Mouse (Mus musculus): ENCODE measurements around the gene Birc7.

Birc7 gene

GRCm38 (mm10) chr2:180928723-180929122, at the start of gene Birc7:
Gene Birc7 (plus strand): TSS chr2:180929023.
- DNase-seq (ENCODE audit: low read depth, low spot score), result no peak

DNA sequence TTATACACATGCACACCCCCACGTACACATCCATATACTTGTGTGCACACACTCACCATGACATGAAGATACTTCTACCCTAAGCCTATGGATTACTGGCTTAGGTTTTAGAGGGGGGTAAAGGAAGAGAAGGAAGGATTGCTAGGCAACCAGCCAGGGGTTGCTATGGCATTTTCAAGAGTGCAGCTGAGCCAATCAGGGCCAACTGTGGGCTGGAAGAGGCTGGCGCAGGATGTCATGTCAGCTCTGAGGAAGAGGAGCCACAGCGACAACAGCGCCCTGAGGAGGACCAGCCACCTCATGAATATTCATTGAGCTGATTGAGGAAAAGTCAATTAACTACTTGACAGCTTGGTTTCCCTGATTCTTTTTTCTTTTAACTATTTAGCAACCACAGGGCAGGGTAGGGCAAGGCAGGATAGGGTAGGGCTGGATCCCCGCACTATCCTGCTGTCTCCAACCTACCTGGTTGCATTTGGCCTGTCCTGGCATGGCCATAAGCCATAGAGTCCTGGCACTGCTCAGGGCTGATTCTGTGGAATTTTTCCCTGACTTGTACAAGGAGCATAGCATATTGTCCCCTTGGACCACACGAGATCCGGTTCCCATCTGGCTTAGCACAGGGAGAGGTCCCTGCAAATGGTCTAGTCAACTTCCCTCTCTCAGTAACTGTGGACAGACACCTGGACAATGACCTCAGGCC, 49.3 kb upstream of the Birc7 start:
- DNase-seq (ENCODE audit: low read depth, low spot score), result no peak

- no peak for DNase-seq (ENCODE audit: low read depth, low spot score)
Measured at GRCm38 (mm10) chr2:180881281-180881680, 47.5 kb upstream of the Birc7 start.

GRCm38 (mm10) chr2:180885270-180885669, 43.6 kb upstream of the Birc7 start:
- no peak for DNase-seq (ENCODE audit: low read depth, low spot score)

GRCm38 (mm10) chr2:180889271-180889920, 39.4 kb upstream of the Birc7 start:
- DNase-seq (ENCODE audit: low read depth, low spot score), result no peak

DNA sequence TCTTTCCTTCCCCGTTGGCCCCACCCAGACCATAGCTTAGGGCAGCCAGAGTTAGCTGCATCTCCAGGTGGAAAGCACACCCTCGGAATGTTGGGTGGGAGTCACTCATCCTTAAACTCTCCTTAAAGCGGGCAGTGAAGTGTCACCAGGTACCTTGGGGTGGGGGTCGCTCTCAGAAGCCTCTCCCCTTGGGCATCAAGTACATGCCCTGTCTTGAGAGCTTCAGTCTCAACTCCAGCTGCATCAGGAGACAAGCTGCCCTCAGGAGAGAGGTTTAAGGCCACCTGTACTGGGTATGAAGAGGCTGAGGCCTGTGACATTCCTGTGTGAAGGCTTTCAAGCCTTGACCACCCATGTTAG, 38.9 kb upstream of the Birc7 start:
- DNase-seq (ENCODE audit: low read depth, low spot score), result no peak

- no peak for DNase-seq (ENCODE audit: low read depth, low spot score)
Measured at GRCm38 (mm10) chr2:180890422-180891074, 38.3 kb upstream of the Birc7 start.

- no peak for DNase-seq (ENCODE audit: low read depth, low spot score)
Measured at GRCm38 (mm10) chr2:180891075-180891834, 37.6 kb upstream of the Birc7 start.

- no peak for DNase-seq (ENCODE audit: low read depth, low spot score)
Measured at GRCm38 (mm10) chr2:180891835-180892323, 36.9 kb upstream of the Birc7 start.

DNA sequence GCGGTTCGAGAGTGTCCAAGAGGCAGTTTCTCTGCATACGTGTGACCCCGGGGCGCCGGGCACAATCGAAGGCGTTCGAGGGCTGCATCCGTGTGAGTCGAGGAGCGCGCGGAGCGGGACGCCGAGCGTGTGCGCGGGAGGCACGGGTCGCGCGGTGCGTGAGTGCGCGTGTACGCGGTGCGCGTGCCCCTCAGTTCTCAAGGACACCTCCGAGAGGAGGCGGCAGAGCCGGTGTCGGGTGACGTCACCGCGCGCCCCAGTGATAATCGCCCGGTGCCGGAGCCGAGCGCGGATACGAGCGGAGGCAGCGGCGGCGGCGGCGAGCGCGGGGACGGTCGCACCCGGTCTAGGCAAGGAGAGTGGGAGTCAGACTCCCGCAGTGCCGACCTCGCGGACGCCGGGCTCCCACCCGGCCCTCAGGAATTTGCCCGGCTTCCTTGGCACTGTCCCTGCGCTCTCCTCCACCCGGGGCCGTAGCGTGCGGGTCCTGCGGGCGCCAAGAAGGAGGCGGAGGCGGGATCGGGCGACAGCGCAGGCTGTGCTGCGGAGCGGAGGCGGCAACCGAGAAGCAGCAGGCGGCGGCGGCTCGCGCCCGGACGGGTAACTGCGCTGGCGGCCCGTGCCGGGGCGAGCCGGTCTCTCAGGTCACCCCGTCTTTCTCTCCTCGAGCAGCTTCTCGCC, 35.8 kb upstream of the Birc7 start:
- DNase-seq (ENCODE audit: low read depth, low spot score), result no peak

DNA sequence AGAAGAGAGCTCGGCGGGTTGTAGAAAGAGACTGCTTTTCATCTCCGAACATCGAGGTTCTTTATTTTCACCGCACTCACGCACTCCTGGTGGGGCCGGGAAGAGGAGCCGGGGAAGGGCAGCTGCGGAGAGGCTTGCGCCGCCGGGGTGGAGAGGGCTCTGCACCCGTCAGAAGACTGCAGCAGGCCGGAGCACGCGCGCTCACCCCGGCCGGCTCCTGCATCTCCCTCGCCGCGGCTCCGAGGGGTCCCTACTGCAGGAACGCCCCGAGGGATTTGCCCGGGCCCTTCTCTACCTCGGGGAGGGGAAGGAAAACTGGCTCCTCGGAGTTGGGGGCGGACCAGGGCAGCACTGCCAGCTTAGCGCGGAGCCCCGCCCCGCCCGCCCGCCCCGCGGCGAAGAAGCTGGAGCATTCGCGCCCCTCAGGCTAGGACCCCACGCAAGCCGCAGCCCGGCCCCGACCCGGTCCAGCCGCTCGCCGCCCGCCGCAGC, 35.2 kb upstream of the Birc7 start:
- DNase-seq (ENCODE audit: low read depth, low spot score), result no peak

GRCm38 (mm10) chr2:180894029-180894623, 34.7 kb upstream of the Birc7 start:
- no peak for DNase-seq (ENCODE audit: low read depth, low spot score)

DNA sequence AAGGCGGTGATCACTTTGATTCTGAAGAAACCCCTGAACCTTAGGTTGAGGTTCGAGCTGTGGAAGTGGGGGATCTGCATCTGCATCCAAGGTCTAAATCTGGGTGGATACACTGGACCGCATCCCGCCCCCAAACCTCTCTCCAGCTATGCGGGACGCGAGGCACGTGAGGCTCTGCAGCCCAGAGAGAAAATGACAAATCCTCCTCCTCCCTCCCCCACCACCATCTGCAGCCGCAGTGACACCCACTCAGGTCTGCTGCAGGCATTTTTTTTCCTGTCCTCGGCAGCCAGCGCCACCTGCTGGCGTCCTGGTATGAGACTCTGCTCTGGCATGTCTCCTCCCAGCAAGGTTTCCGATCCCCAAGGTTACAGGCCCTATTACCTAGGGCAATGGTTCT, 34.1 kb upstream of the Birc7 start:
- peak; percentile 51 for DNase-seq (ENCODE audit: low read depth, low spot score)

DNA sequence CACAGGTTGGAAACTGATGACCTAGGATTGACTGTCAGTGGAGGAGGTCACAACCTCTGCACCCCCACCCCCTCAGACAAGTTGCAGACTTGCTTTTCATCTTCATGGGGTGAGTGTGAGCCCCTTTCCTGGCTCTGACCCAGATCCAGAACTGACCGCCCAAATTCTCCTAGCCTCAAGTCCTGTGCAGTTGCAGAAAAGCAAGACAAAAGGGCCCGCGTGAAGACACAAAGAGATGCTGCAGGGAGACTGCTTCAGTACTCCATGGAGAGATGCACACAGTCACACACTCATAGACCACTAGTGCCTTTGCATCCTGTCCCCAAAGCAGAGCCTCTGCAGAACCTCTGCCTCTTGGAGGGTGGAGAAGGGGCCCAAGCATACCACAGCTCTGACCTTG, 33.5 kb upstream of the Birc7 start:
- DNase-seq (ENCODE audit: low read depth, low spot score), result no peak

- no peak for DNase-seq (ENCODE audit: low read depth, low spot score)
Measured at GRCm38 (mm10) chr2:180895837-180896525, 32.8 kb upstream of the Birc7 start.

GRCm38 (mm10) chr2:180896819-180897625, 31.8 kb upstream of the Birc7 start:
- DNase-seq (ENCODE audit: low read depth, low spot score), result no peak

GRCm38 (mm10) chr2:180897857-180898256, 31.0 kb upstream of the Birc7 start:
- no peak for DNase-seq (ENCODE audit: low read depth, low spot score)

DNA sequence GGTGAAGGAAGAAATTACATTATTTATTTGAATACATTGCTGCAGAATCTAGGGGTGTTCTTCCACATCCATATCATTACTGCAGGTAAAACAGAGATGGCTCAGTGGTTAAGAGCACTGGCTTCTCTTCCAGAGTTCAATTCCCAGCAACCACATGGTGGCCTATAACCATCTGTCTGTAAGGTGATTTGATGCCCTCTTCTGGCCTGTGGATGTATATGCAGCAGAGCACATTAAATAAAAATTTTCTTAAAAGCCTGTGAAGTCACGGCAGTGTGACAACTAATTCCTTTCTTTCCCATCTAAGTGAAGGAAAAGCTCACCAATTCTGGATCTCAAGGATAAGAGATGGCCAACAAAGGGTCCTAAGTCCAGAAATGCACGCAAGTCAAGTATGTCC, 26.7 kb upstream of the Birc7 start:
- DNase-seq (ENCODE audit: low read depth, low spot score), result peak; percentile 73

- DNase-seq (ENCODE audit: low read depth, low spot score), result no peak
Measured at GRCm38 (mm10) chr2:180904435-180905208, 24.2 kb upstream of the Birc7 start.

Data from 3T3-L1 (cell line).